Mouse (Mus musculus): ENCODE measurements at regions not wholly inside any gene's neighbourhood (a gene's known extent, or its start where the extent isn't known, plus 50 kb on each side); places are given as distances from the start of the nearest gene placed in this dataset.

DNA sequence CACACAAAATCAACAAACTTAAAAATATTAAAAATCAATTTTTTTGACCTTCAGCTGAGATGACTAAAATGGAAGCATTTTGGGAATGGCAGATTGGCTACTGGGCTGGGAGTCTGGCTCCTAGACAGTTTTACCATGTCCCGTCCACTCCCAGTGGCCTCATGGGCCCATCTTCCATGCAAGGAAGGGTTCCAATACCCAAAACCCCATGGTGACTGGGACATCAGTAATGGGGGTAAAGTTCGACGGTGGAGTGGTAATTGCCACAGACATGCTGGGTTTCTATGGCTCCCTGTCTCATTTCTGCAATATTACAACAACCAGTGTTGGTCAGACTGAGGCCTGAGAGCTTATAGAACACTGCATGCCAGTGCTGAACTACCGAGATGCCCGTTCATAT lies 82.2 kb downstream of the Il20rb start:
- DNase-seq (ENCODE audit: low spot score) = no peak

DNA sequence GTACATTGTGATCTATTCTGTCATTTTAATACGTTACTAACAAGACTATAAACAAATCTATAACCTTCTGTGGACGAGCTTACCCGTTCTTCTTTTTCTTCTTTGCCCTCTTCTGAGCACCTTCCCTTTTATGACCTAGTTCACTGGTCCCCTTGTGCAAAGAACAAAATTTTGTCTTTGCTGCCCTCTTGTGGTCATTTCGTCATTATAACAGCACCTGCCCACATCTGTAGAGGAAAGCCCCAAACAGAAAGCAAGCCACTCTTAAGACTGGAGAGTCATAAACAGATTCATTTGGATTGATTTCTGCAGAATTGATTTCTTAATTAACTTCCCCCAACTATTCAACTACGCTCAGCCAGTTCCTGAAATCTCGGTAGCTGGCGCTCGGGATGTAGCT lies 86.2 kb downstream of the Il20rb start:
- DNase-seq (ENCODE audit: low spot score) = no peak

DNA sequence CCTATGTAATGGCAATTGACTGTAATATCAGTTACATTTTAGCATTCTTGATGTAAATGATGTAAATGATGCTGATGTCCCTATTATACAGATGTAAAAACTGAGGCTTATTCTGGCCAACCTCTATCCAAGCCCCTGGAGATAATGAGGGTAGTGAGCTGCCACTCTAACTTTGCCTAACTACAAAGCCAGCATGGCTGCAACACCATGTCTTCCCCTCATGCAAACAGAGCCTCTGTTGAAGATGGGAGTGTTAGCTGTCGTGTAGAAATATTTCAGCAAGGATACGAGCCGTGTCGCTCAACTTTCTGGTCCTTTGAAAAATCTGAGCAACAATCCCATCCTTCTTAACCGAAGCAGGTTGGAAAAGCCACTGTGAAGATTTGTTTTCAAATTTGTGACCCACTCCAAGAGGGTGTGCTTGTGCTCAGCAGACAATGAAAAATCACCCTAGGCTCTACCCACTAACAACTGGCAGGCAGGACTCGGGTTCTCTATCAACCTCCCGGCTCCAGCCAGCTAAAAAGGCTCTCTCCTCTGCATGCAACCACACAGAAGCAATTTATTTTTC lies 90.2 kb downstream of the Il20rb start:
- DNase-seq (ENCODE audit: low spot score) = no peak

DNA sequence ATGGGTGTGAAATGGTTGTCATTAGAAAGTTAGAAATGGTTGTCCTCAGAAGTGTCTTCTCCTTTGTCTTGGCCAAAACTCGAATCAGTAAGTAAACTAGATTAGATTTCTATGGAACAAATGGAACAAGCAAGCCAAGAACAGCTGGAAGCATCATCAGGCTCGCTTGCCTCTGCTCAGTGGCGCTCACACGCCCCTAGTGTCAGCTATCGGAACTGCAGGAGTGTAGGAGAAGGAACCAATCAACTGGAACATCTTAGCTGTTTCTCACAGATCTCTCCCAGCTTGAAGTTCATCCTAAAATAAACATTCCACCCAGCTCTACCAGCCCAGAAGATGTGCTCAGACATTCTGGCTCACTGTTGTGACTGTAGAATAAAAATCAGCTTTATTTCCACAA lies 90.9 kb downstream of the Il20rb start:
- DNase-seq (ENCODE audit: low spot score) = peak; percentile 70

DNA sequence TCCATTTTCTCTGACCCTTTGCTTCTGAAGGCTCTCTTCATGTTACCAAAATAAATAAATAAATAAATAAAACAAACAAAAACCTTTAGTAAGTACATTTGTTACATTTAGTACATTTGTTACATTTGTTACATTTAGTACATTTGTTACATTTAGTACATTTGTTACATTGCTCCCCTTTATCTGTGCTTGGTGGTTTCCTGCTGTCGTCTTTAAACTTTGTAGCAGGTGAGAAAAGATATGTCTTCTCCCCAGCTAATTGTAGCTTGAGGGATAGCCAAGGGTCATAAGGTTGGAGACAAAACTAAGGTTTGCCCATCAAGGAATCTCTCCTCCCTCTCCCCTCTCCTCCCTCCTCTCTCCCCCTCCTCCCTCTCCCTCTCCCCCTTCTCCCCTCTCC lies 92.0 kb downstream of the Il20rb start:
- DNase-seq (ENCODE audit: low spot score) = no peak

DNA sequence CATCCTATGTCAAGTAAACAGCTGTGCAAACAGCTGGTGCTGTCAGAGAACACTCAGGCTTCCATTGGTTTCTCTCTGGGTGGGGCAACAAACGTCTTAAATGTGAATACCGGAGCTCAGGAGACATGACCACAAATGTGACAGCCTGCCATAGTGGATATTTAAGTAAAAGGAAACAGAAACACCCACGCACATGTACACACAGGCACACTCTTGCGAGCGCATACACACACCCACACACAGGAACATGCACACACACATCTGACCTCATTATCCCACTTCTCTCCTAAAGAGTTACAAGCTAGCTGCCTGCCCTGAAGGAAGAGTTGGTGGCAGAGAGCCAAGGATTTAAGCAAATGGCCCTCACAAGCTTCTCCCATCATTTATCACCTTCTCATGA lies 92.4 kb downstream of the Il20rb start:
- no peak for DNase-seq (ENCODE audit: low spot score)

DNA sequence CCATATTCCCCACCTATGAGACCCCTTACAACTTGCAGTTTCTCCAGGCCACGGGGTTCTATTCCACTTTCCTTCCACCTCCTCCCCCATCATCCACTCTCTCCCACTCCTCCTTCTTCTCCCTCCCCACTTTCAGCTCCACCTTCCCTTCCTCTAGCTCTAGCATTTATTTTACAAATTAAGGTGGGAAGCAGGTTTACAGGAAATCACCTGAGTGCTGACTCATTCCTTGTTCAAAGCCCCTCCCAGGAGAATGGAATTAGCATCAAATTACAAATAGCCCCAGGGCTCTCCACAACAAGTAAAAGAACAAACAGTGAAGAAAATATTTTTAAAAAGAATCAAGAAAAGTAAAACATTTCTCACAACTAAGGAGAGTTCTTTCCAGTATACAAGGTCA lies 94.3 kb downstream of the Il20rb start:
- no peak for DNase-seq (ENCODE audit: low spot score)

DNA sequence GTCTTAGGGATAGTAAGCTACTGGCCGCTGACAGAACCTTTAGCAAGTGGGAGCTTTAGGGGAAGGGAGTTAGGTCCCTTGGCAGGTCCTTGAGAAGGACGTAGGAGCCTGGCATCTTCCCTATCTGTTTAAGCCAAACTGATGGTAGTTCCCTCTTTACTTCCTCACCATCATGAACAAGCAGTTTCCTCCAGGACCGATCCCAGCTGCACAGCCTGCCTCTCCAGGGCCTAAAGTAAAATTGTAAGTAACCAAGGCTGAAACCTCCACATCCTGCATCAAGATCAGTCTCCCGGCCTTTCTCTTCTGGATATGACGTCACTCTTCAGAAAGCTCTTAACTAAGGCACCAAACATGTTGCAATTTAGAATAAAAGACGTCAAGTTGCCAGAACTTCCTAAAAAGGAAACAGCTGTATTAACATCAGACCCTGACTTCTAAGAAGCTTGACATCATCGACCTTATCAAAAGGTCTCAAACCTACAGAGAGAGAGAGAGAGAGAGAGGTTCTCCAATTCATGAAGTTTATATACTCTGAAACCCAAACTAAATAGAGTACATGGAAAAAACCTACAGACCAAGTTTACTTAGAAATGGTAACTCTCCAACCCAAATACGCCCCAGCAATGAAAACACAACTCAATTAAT lies 94.9 kb downstream of the Il20rb start:
- DNase-seq (ENCODE audit: low spot score) = no peak

DNA sequence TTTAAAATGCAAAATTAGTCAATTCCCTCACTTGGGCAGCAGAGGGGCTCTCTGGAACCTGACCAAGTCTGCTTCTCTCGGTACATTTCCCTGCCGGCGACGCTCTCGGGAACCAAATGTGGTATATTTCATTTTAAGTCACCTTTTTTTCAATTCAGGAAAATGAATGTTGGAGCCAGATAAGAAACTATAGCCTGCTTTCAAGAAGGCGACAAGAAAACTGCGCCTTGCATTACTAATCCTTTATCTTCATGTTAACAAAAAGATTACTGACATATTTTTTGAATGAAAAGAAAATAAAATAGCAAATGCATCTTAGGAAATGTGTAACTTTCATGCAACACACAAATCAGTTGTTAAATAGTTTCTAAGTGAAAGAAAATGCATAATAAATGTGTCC lies 98.2 kb downstream of the Il20rb start:
- DNase-seq (ENCODE audit: low spot score) = no peak

DNA sequence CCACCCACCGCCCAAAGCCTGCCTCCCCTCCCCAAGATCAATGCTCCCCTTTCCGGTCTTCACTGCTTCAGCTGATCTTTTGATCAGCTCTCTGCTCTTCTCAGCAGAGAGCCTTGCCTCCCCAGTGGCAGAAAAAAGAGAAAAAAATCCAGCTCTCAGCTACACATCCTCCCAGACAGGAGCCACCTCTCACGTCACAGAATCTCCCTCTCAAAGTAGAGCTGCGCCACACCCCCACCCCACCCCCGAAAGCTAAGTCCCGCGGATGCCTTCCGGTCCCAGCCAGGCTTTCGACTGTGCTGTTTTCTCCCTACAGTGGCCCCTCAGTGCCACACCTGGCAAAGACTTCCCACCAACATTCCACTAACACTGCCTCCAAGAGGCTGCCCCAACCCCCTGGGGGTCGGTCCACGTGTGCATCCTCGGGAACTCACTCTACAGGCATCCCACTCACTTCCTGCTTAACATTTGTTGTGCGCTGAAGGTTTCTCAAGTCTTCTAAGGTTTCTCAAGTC lies 99.4 kb downstream of the Il20rb start:
- DNase-seq (ENCODE audit: low spot score) = no peak

DNA sequence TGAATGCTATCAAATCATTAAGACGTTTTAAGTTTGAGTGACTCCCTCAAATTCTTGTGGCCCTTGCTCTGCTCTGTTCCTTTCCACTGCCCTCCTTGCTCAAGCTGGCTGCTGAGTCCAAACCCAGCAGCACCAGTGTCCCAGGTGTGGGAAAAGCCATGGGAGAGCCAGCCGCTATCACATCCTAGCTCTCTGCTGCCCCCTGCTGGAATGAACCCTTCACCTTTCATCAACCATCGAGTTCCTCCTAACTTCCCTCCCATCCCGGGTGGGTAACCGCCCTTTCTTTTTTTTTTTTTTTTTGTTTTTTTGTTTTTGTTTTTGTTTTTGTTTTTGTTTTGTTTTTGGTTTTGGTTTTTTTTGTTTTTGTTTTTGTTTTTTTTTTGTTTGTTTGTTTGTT lies 104.1 kb downstream of the Il20rb start:
- DNase-seq (ENCODE audit: low spot score) = peak; percentile 57

DNA sequence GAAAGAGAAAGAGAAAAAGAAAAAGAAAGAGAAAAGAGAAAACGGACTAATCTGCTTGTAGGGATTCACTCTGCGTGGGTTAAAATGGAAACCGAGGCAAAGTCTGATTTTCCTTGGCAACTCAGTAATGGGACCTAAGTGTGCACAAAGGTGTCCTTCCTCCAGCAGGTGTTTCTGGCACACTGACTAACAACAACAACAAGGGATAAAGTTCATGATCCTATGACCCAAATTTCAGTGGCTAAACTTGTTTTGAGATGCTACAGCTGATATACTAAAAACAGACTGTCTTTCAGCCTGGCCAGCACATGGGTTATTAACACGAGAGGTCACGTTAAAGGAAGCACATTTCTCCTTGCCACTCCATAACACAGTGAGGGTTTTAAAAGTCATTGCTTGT lies 116.7 kb downstream of the Il20rb start:
- DNase-seq (ENCODE audit: low spot score) = no peak

DNA sequence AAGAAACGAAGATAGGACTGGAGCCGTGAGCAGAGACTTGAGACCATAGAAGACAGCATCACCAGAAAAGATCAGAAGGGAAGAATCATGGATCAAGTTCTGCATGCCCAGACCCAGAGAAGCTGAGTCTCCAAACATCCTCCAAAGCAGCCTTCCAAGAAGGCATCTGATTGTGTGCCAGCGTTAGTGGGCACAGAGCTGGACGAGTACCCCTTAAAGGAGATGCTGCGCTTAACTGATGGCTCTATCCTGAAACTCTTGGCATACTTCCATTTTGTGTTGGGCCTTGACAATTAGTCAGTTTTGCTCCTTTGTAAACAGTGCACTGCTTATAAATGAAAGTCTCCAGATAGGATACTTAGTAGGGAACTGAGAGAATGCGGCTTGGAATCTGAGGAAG lies 119.8 kb downstream of the Il20rb start:
- no peak for DNase-seq (ENCODE audit: low spot score)

DNA sequence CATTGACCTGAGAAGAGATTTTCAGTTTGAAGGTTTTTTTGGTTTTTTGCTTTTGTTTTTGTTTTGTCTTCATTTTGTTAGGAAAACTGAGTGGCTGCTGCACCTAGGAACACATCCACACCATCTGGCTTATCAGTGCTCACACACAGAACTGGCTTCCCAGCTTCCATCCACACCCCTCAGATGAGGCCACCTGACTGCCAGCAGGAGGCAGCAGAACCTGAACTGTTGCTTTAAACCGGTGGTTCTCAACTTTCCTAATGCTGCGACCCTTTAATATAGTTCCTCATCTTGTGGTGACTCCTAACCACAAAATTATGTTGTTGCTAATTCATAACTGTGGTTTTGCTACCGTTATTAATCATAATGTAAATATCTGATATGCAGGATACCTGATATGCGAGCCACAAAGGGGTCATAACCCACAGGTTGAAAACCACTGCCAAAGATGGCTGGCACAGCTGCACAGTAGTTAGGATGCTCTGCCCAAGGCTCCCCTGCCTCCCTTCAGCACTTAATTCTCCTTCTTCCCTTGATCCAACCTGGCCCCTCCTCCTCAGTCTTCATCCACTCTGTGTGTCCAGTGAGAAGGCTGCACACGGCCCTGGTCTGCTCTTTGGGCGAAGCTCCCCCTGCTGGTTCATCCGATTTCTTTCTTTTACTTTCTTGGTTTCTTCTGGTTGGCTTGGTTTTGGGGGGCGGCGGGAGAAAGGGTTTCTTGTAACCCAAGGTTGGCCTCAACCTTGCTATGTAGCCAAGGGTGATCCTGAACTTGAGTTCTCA lies 126.5 kb downstream of the Il20rb start:
- no peak for DNase-seq (ENCODE audit: low spot score)

DNA sequence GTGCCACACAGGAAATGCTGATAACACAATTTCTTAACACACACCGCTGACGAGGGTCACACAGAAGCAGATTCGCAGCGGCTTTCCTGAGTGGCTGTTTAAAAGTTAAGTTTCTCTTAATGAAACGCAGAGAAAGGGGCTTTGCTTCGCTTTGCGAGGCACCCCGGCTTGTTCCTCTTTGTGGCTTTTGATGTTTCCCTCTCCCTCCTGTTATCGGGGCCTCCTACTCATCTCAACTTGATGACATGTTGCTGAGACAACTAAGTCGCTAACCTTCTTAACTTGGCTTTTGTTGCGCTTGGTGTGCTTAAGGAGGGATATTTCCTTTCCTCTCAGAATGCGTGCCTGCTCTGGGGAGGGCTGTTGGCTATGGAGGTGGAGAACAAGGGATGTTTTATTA lies 129.0 kb downstream of the Il20rb start:
- DNase-seq (ENCODE audit: low spot score) = no peak

DNA sequence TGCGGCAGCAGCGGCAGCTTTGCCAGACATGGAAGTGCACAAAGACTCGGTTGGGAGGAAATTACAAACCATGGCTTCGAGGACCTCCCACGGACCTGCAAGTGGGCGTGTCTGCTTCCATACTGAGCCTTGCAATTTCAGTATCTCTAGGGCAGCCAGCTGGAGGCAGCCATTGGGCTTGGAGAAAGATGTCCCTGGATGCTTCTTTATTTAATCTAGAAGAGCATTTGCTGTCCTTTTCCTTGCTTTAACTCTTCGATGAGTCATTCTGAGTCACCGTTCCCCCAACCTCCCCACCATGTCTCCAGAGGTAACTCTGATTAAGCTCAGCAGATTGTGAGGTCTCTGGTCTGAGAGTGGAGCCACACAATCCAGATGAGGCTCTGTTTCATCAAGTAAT lies 145.8 kb downstream of the Il20rb start:
- DNase-seq (ENCODE audit: low spot score) = no peak

DNA sequence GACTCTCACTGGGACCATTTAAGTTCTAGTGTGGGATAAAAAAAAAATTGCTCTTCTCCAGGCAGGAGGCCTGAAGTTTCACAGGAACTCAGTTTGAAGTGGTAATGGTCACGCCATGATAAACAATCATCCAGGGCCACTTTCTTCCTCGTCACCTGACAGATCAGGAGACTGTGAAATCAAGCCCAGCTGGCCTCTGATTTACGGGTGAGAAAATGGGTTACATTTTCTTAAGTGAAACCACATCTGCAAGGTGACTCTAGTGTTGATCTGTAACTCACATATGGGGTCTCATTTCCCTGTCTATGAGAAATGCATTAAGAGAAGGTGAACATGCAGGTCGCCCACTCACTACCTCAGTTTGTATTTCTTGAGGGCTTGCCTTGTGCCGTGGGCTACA lies 178.8 kb downstream of the Il20rb start:
- DNase-seq (ENCODE audit: low spot score) = no peak

DNA sequence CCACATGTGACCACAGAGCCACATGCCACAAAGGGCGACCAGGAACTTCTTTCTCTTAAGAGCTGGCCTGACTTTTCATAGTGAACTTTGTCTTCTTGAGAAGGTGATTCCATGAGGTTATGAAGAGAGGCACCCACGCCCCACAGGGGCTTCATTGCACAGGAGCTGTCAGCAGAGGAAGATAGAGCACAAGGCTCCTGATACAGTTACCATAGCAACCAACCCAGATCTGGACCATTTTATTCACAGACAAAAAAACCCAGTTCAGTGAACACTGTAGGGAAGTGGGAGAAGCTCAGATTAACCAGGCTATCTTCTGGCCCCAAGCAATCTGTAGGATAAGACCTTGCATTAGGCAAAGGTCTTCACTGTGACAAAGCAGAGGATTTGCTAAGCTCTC lies 179.2 kb downstream of the Il20rb start:
- DNase-seq (ENCODE audit: low spot score) = no peak

DNA sequence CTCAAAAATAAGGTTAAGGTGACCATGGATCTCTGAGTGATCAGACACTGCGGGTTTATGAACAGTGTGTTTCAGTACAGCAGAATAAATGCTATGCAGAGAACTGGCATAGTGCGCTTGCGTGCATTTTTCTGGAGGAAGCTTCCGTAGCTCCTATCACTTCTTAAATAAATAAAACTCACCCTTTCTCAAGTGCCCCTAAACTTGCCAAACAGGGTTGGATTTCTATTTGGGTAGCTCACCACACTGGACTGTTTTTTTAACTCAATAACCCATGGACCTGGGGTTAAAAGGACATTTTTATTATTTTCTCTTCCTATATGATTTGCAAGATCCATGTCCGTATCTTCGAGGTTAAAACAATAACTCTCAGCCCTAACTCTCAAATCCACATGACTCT lies 182.8 kb downstream of the Il20rb start:
- DNase-seq (ENCODE audit: low spot score) = no peak

DNA sequence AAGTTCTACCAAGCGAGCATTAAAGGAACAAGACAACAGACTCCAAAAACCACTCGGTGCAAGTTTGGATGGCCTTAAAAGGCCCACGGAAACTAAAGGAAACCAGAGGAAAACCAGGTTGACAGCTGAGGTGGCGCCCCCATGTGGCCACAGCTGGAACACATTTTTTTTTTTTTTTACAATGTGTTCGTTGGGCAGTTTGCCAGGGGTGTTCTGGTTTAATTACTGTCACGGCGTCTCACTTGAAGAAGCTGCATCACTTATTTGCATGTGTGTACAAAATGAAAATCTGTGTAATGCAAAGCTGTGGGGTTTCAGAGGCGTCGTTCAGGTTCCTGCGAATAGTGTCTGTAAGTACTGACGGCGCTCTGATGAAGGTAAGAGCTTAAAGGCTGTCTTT lies 185.0 kb downstream of the Il20rb start:
- no peak for DNase-seq (ENCODE audit: low spot score)

DNA sequence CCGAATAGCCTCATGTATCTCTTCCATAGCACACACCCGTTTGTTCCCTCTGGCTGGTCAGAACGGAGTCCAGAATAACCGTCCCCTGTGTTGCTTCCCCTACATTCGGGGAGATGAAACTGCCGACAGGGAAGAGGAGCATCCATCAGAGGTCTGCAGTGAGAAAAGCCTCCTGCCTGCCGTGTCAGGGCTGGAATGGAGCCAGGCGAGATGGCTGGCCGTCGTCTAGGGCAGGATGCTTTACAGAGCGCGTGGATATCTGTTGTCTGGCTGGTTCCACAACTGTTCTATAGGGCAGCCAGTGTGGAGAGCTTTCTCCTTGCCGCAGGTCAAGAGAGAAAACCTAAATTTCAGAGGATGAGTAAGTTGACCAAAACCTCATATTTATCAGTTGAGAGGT lies 209.2 kb downstream of the Il20rb start:
- DNase-seq (ENCODE audit: low spot score) = no peak

DNA sequence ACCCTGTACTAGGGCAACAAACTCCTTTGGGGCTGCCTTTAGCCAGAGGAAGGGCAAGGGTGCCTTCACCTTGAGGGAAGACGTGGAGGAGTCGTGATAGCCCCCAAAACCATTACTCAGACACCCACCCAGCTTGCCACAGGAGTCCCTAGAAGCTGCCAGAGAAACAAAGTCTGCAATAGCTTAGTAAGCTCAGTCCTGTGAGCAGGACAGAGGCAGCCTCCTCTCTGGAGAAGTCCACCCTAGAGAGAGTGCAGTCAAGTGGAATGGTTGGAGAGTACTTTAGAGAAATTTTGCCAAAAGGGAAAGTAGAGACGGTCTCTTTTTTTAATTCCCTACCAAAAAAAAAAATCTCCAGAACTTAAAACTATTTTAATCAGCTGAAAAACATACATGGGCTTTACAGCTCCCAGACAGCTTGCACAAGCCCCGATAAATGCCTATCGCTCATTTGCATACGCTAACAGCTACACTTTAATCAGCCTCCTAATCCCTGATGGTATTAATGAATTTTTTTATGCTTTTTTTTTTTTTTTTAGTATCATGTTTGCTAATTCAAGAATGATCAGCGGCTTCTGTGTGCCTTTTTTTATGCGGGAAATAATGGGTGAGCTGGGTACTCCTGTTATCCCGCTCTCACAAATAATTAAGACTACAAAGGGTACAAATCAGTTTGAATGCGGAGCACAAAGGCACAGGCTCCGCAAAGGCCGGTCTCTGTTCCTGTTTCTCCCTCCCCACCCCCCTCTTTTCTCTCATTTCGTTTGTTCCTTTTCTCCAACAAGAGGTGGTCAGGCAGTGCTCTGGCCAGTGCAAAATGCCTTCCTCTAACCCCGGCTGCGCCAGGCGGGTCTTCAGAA lies 219.8 kb downstream of the Il20rb start:
- DNase-seq (ENCODE audit: low spot score) = no peak

DNA sequence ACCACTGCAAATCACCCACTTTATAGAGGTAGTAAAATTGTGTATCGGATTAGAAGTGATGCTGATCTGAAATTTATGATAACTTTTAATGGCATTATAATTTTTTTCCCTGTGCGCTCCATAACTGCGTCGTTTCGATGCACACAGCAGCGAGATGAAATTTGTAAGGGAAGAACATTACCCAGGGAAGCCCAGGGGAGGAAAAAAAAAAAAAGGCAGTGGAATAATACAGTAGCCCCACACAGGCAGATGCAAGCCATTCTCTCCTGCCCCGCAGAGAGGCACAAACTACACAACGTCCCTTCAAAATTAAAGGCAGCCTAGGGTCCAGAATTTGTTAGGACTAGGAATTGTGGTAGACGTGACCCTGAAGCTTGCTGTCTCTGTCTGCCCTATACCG lies 234.2 kb downstream of the Il20rb start:
- no peak for DNase-seq (ENCODE audit: low spot score)
